Mouse (Mus musculus) CH12.LX (cell line): ENCODE measurements around the gene Alkbh6.

Source experiments
- CTCF ChIP-seq, 2 experiments: IDR thresholded peaks in 1 of 2; conservative IDR thresholded peaks in 1 of 2; 2 replicates each; pipeline ENCODE4 v1.5.1; 2011 to 2012; ENCODE audit warnings: low read depth in 2 of 2, low read length in 2 of 2, improper control_type of control experiment in 1 of 2, inconsistent platforms in 1 of 2, mild to moderate bottlenecking in 1 of 2, moderate library complexity in 1 of 2
- E2F4 ChIP-seq: IDR thresholded peaks from 2 replicates; pipeline ENCODE4 v1.6.1; 2011; ENCODE audit warnings: low read depth, low read length, improper control_type of control experiment; ENCODE audit not compliant: insufficient replicate concordance
- POLR2A ChIP-seq: IDR thresholded peaks from 2 replicates; pipeline ENCODE4 v1.6.1; 2011; ENCODE audit warnings: low read depth, mild to moderate bottlenecking, improper control_type of control experiment, low read length
- USF1 ChIP-seq: IDR thresholded peaks from 2 replicates; pipeline ENCODE4 v1.6.1; 2014; ENCODE audit warnings: low read depth, mild to moderate bottlenecking, inconsistent platforms, low read length, improper control_type of control experiment
- ZNF384 ChIP-seq: IDR thresholded peaks from 2 replicates; pipeline ENCODE4 v1.6.1; 2012; ENCODE audit warnings: low read depth, low read length, improper control_type of control experiment, inconsistent platforms

DNA sequence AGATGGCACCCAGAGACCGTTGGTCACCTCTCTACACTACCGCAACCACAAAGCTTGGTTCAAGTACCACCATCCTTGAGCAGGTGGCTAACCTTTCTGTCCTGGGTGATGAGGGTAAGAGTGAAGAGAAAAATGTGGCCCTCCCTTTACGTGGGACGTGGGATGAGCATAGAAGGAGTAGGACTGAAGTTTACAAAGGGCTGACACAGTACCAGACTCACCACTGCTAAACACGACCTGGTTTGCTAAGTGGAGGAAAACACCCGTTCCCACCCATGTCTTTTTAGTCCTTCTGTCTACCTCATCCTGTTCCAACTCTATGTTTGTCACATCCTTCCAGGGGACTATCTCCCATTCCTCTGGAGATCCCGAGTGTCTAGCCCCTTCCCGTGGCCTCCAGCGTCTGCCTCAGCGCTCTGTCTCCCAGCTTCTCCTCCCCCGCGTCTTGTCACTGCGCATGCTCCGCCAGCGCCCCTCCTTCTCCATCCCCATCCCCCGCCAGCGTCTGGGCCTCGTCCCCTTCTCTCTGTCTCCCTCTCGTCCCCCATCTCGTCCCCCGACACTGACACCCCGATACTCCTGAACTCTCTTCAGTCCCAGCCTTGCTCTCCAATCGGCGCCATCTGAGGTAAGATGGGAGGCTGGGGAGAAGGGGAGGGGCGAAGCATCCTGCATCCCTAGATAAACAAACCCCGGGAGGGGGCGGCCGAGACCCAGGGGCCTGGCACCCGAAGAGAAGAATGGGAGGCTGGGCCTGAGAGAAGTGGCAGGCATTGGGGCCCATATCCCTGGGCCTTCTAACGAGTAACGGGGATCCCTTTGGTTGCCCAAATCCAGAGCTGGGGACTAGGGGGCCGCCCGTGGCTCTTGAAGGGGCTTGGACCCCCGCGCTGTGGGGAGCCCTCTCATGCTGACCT lies 17.0 kb upstream of the Alkbh6 start, which contains the start of gene Clip3:
- no peak for TF ChIP-seq CTCF (conservative IDR thresholded peaks at IDR 0.05 in 1 of 2, IDR thresholded peaks at IDR 0.05 in 1 of 2; ENCODE audit: low read depth in 2 of 2, low read length in 2 of 2)
- TF ChIP-seq ZNF384, result no peak
- TF ChIP-seq POLR2A, result no peak
- TF ChIP-seq E2F4, result no peak
- no peak for TF ChIP-seq USF1
